Mouse (Mus musculus) liver, postnatal 0 days (tissue): ENCODE data around the gene Lrrc7.

ENCODE experiments used
- CTCF ChIP-seq: sonication (generic); IDR thresholded peaks from 2 replicates; pipeline ENCODE4 v1.5.1; 2016; ENCODE audit warnings: antibody characterized with exemption, low read depth
- EP300 ChIP-seq: IDR thresholded peaks from 2 replicates; pipeline ENCODE4 v1.6.1; 2016; ENCODE audit warnings: antibody characterized with exemption, low read depth, mild to moderate bottlenecking

DNA sequence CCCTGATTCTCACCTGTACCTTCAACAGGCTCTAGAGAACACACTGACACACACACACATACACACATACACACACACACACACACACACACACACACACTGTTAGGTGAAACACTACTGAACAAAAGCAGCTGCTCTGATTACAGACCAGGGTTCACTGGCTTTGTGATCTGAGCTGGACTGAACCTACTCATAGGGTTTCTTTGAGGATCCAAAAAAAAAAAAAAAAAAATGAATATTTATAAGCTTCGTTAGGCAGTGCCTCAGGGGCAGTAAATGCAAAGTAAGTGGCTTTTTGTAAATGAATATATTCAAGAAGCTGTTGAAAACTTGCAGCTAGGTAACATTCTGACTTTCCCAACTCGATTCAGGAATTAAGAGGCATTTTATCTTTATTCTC, 354.2 kb downstream of the Lrrc7 start:
- TF ChIP-seq CTCF (no peak), EP300 (no peak)
